Mouse (Mus musculus) liver, postnatal 0 days (tissue): ENCODE results near the gene Hivep3.

ENCODE experiments used
- CTCF ChIP-seq: sonication (generic); IDR thresholded peaks from 2 replicates; pipeline ENCODE4 v1.5.1; 2016; ENCODE audit warnings: antibody characterized with exemption, low read depth
- EP300 ChIP-seq: IDR thresholded peaks from 2 replicates; pipeline ENCODE4 v1.6.1; 2016; ENCODE audit warnings: antibody characterized with exemption, low read depth, mild to moderate bottlenecking

DNA sequence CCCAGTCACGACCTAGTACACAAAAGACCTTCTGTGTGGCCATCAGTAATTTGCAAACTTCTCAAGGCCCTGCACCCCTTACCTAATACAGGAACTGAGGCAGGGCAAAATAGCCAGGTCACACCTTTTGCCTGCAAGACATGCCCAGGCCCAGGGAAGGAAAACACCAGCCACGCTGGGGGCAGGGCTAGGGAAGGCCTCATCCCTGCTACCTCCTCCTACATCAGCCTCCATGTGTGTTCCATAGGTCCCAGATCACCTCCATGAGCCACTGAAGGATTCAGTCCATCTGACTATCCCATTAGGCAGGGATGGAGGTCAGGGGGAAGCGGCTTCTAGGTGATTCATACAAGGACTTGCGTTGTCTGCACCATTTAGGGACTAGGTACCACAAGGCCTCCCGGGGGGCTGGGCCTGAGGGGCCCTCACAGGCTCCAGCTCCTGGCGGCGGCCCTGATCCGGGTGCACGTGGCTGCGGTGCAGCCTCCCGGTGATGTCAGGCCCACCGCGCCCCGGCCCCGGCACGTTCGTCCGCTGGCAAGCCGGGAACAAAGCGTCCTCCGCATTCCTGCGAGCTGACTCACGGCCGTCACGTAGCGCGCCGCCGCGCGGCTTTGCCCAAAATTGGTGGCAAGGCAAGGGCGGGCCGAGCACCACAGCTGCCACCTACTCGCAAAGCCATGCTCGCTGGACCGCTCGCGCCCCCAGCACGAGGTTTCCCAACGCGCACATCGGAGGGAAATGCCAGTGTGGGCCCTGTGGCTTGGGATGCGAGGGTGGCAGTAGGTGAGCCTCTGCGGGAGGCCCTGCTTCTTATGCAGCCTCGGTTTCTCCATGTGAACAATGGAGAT is 414.9 kb downstream of the Hivep3 start:
- no peak for TF ChIP-seq CTCF
- TF ChIP-seq EP300 = no peak
